Comparison of ENCODE assay signal across 38 mouse cellular contexts in the genomic region with DNA sequence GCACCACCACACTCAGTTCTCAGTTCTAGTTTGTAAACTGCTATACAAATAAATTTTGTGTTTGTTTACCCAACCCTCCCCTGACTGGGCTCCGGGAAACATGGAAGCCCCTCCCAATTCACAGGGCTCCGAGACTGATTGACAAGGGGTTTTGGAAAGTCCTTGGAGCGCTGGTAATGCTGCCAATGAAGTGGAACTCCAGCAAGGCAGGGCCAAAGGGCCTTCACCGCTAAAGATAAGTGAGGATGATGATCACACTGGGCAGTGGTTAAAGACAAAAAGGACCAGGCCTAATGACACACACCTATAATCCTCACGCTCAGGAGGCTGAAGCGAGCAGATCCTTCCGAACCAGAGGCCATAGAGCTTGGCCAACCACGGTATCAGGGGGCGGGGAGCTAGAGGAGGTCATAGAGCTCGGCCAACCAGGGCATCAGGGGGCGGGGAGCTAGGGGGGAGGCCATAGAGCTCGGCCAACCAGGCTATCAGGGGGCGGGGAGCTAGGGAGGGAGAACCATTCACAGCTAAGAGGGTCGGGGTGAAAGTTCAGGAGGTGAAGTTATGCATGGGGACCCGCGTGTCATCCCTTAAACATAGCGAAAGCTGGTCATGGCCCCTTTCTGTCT. TPM values are rescaled to one million over a fixed set of nuclear protein-coding genes. Genes with fewer than 3 reads are reported as not detected.
DNase-seq lines count a peak whose midpoint lies in the region; ATAC-seq and TF ChIP-seq lines count a peak whose summit lies in the region.
"Had no signal": no experiment of that assay in that cellular context is flagged by ENCODE, and none has a peak within 500 bp of the region (broad histone marks: within the 10 kb centered on the region; RNA-seq: fewer than 3 reads in every experiment).

No protein-coding gene starts in this region.

- no peak overlapping the region for H3K9ac ChIP-seq in neural tube, embryonic 15.5 days (replicated peaks)
- H3K9ac ChIP-seq: forebrain, embryonic 13.5 days; hindbrain, embryonic 14.5 days had no signal

- DNase-seq in heart, adult 11 months: peak; percentile 87
- no peak for DNase-seq in heart, postnatal 36 days
- DNase-seq in ES-CJ7 (ENCODE audit: low read depth, low spot score) (peak; percentile 95), WW6 (ENCODE audit: low read depth, low spot score) (peak; percentile 85)
- DNase-seq in thymus, postnatal 36 days: no peak
- no peak for DNase-seq in adrenal gland, adult 8-10 months
- DNase-seq: adrenal gland, postnatal 10 days; B cell, adult 2 months; cerebellum, adult 11 months; cerebellum, adult 2 months; cerebellum, adult 9-11 months; cerebellum, postnatal 36 days; gastrocnemius, postnatal 10 days; gastrocnemius, postnatal 36 days; kidney, adult 18-20 months had no signal

- no peak overlapping the region for H3K4me2 ChIP-seq in neural tube, embryonic 15.5 days
- H3K4me2 ChIP-seq: forebrain, embryonic 13.5 days; heart, embryonic 11.5 days; hindbrain, embryonic 14.5 days had no signal

- H3K27ac ChIP-seq in neural tube, embryonic 15.5 days (replicated peaks): no peak overlapping the region
- H3K27ac ChIP-seq: forebrain, embryonic 10.5 days; forebrain, embryonic 13.5 days; hindbrain, embryonic 10.5 days; hindbrain, embryonic 14.5 days; hindbrain, postnatal 0 days had no signal

- peaks cover 81% of the 10 kb centered on the region for H3K4me1 ChIP-seq in E14TG2a.4 (replicated peaks; ENCODE audit: low read depth, low read length)
- H3K4me1 ChIP-seq in neural tube, embryonic 15.5 days: peaks cover 18% of the 10 kb centered on the region

- intact Hi-C loops in heart, postnatal 36 days (cut with DNase I): loop anchor here (2.0 kb wide), 1 partner anchor 18 kb away; no protein-coding TSS in a partner anchor

- ATAC-seq in neural tube, embryonic 15.5 days (ENCODE audit: low FRiP score): no peak
- ATAC-seq: forebrain, embryonic 13.5 days; forebrain, embryonic 16.5 days; hindbrain, postnatal 0 days; inflammation-experienced regulatory T-cells, adult 6 months; intestine, embryonic 16.5 days had no signal

- H3K27me3 ChIP-seq in E14TG2a.4 (ENCODE audit: insufficient read depth, low read length): no peaks in the 10 kb centered on the region
- H3K27me3 ChIP-seq in neural tube, embryonic 15.5 days (replicated peaks): no peaks in the 10 kb centered on the region
- H3K27me3 ChIP-seq: forebrain, embryonic 13.5 days had no signal

- peak overlapping the region; percentile 80 for H3K4me3 ChIP-seq in E14TG2a.4 (replicated peaks; ENCODE audit: low read length)
- H3K4me3 ChIP-seq in neural tube, embryonic 15.5 days (replicated peaks): no peak overlapping the region
- H3K4me3 ChIP-seq: forebrain, embryonic 10.5 days; forebrain, embryonic 13.5 days; hindbrain, embryonic 10.5 days had no signal

- H3K36me3 ChIP-seq in E14TG2a.4 (ENCODE audit: insufficient read depth, low read length): peaks cover 26% of the 10 kb centered on the region
- peaks cover 3% of the 10 kb centered on the region; the same call in 1 of the 2 replicates for H3K36me3 ChIP-seq in neural tube, embryonic 15.5 days

- 70% methylated on average over 17 of the region's 17 CpGs for WGBS in neural tube, embryonic 15.5 days

- TF ChIP-seq CTCF in E14TG2a.4 (conservative IDR thresholded peaks at IDR 0.05; ENCODE audit: low read length): no peak

- H3K9me3 ChIP-seq in E14TG2a.4 (ENCODE audit: low read length): peaks cover 4% of the 10 kb centered on the region; the same call in 1 of the 2 replicates
- H3K9me3 ChIP-seq in neural tube, embryonic 15.5 days (replicated peaks): no peaks in the 10 kb centered on the region
- H3K9me3 ChIP-seq: forebrain, embryonic 13.5 days; hindbrain, embryonic 10.5 days had no signal

RNA-seq across cellular contexts. Expression of a gene that starts 9.7 kb away (rescaled TPM):
- not detected for total RNA-seq in heart, postnatal 36 days (2021)
- 1 to 10 TPM; 2.0 to 6.1 (median 2.7) TPM for total RNA-seq in adrenal gland, adult 8-10 months (2022)
- 39.3 and 51.2 TPM in 2 replicates for polyA plus RNA-seq in neural tube, embryonic 15.5 days (2015; fragmentation: Nextera tagmentation; extraction: Ambion mirVana)
- total RNA-seq: gastrocnemius, adult 18-20 months; heart, adult 8-10 months had no signal

RNA-seq across cellular contexts. Expression of a gene that starts 22.2 kb away (rescaled TPM):
- total RNA-seq in heart, postnatal 36 days (2021): not detected
- total RNA-seq in adrenal gland, adult 8-10 months (2022): not detected
- polyA plus RNA-seq in neural tube, embryonic 15.5 days (2015; fragmentation: Nextera tagmentation; extraction: Ambion mirVana): not detected in 2 replicates
- total RNA-seq: adrenal gland, postnatal 10 days; adrenal gland, postnatal 36 days; CH12.LX; gastrocnemius, adult 18-20 months; gastrocnemius, postnatal 10 days; gastrocnemius, postnatal 36 days; granulocyte monocyte progenitor cell, adult 5-6 weeks; heart, adult 8-10 months; heart, postnatal 25 days; hindbrain, postnatal 0 days; MEL had no signal
- polyA plus RNA-seq: cerebellum, adult 2 months; cortical plate, adult 2 months; embryonic facial prominence, embryonic 11.5 days; embryonic facial prominence, embryonic 14.5 days; forebrain, embryonic 10.5 days; forebrain, embryonic 13.5 days; forebrain, embryonic 16.5 days; heart, embryonic 11.5 days; heart, embryonic 14.5 days; heart, postnatal 0 days; hindbrain, embryonic 10.5 days; hindbrain, embryonic 14.5 days; hindbrain, postnatal 0 days; inflammation-experienced regulatory T-cells, adult 6 months; intestine, embryonic 16.5 days had no signal

RNA-seq across cellular contexts. Expression of a gene that starts 26.8 kb away (rescaled TPM):
- total RNA-seq in heart, postnatal 36 days (2021): not detected
- total RNA-seq in adrenal gland, adult 8-10 months (2022): 1 to 10 TPM; 1.6 to 3.1 (median 2.1) TPM
- 0.18 and 8.4 TPM in 2 replicates for polyA plus RNA-seq in neural tube, embryonic 15.5 days (2015; fragmentation: Nextera tagmentation; extraction: Ambion mirVana)
- total RNA-seq: gastrocnemius, adult 18-20 months; gastrocnemius, postnatal 10 days; MEL had no signal
- polyA plus RNA-seq: forebrain, embryonic 13.5 days; forebrain, embryonic 16.5 days; hindbrain, embryonic 14.5 days had no signal

RNA-seq across cellular contexts. Expression of a gene that starts 33.4 kb away (rescaled TPM):
- total RNA-seq in heart, postnatal 36 days (2021): 1 to 10 TPM in 1 of 2 experiments, under 1 TPM in 1; 0.47 to 1.0 TPM
- 1 to 10 TPM in 2 of 4 experiments, under 1 TPM in 1, not detected in 1; 0.81 to 1.5 (median 1.2) TPM for total RNA-seq in adrenal gland, adult 8-10 months (2022)
- polyA plus RNA-seq in neural tube, embryonic 15.5 days (2015; fragmentation: Nextera tagmentation; extraction: Ambion mirVana): 1.7 and 1.8 TPM in 2 replicates
- total RNA-seq: CH12.LX; gastrocnemius, adult 18-20 months; gastrocnemius, postnatal 36 days; MEL had no signal
- polyA plus RNA-seq: embryonic facial prominence, embryonic 11.5 days; forebrain, embryonic 10.5 days; forebrain, embryonic 13.5 days; hindbrain, embryonic 10.5 days had no signal

RNA-seq across cellular contexts. Expression of a gene that starts 40.6 kb away (rescaled TPM):
- total RNA-seq in heart, postnatal 36 days (2021): 100 to 1,000 TPM; 113 to 167 TPM
- total RNA-seq in adrenal gland, adult 8-10 months (2022): 100 to 1,000 TPM; 105 to 128 (median 116) TPM
- 50.1 and 243 TPM in 2 replicates for polyA plus RNA-seq in neural tube, embryonic 15.5 days (2015; fragmentation: Nextera tagmentation; extraction: Ambion mirVana)

Comparison
In these comparisons a context has a peak if more than half of its experiments do, and no peak if none do; other contexts are left out.
1. DNase-seq: peak in heart, adult 11 months (single experiment), ES-CJ7 (single experiment) and WW6 (single experiment); none in heart, postnatal 36 days (0 of 2), thymus, postnatal 36 days (0 of 2) and adrenal gland, adult 8-10 months (single experiment).